Mouse (Mus musculus) heart, embryonic 11.5 days (tissue): ENCODE results near the gene Alox12. TPM values are rescaled to one million over a fixed set of nuclear protein-coding genes. Genes with fewer than 3 reads are reported as not detected.

Experiments
- ATAC-seq: fragments of 200-750 bp; cut with Nextera tagmentation; replicated peaks from 2 replicates; pipeline ENCODE4 v1.8.0; 2017; ENCODE audit warnings: moderate library complexity; ENCODE audit not compliant: insufficient number of reproducible peaks, low FRiP score, low TSS enrichment
- H3K27ac ChIP-seq: fragments of 300-500 bp; sonication (generic); 2 replicates; pipeline ENCODE4 v1.5.1; 2014; ENCODE audit warnings: mild to moderate bottlenecking, low read depth, low read length
- H3K27me3 ChIP-seq: fragments of 300-500 bp; sonication (generic); 2 replicates; pipeline ENCODE4 v1.6.1; 2014; ENCODE audit warnings: mild to moderate bottlenecking, low read length, mixed read lengths; ENCODE audit not compliant: control insufficient read depth, insufficient read depth
- H3K36me3 ChIP-seq: fragments of 300-500 bp; sonication (generic); 2 replicates; pipeline ENCODE4 v1.6.1; 2014; ENCODE audit warnings: mild to moderate bottlenecking, low read length, moderate library complexity, mixed read lengths; ENCODE audit not compliant: control insufficient read depth, insufficient read depth
- H3K4me1 ChIP-seq: fragments of 300-500 bp; sonication (generic); 2 replicates; pipeline ENCODE4 v1.6.1; 2014; ENCODE audit warnings: low read length; ENCODE audit not compliant: control insufficient read depth, insufficient read depth
- H3K4me2 ChIP-seq: fragments of 300-500 bp; sonication (generic); 2 replicates; pipeline ENCODE4 v1.6.1; 2014; ENCODE audit warnings: mild to moderate bottlenecking, moderate library complexity
- H3K4me3 ChIP-seq: fragments of 300-500 bp; sonication (generic); 2 replicates; pipeline ENCODE4 v1.5.1; 2014; ENCODE audit warnings: low read depth, low read length
- H3K9ac ChIP-seq: fragments of 300-500 bp; sonication (generic); 2 replicates; pipeline ENCODE4 v1.6.1; 2014; ENCODE audit warnings: mild to moderate bottlenecking, low read depth, low read length, moderate library complexity
- H3K9me3 ChIP-seq: fragments of 300-500 bp; sonication (generic); replicated peaks from 2 replicates; pipeline ENCODE4 v1.6.1; 2016; ENCODE audit warnings: low read length; ENCODE audit not compliant: control insufficient read depth
- WGBS: fragments of 180-500 bp; shearing (Covaris S2); extraction: QIAGEN DNeasy Blood & Tissue Kit; methylation state at CpG from one replicate; pipeline ENCODE4 v1.1.7; 2014; ENCODE audit not compliant: insufficient replicate concordance; 5-methylcytosine and 5-hydroxymethylcytosine counted together
- polyA plus RNA-seq: library from polyadenylated mRNA; unstranded; fragments of >200 nt; fragmentation: Nextera tagmentation; extraction: Ambion mirVana; gene quantifications from 2 replicates; pipeline ENCODE4 v1.2.1, GENCODE M21; 2014

Alox12 gene
- polyA plus RNA-seq, 1 experiment from 2014 or later, result 5.8 TPM

GRCm38 (mm10) chr11:70254337-70254736 is 816 bp downstream of the Alox12 start:
- no peaks in the 10 kb centered on the region for H3K36me3 ChIP-seq

GRCm38 (mm10) chr11:70251853-70252252 is 3.3 kb downstream of the Alox12 start:
- no peak overlapping the region for H3K4me3 ChIP-seq
- H3K27ac ChIP-seq, result no peak overlapping the region
- peaks cover 37% of the 10 kb centered on the region for H3K27me3 ChIP-seq
- H3K4me2 ChIP-seq, result no peak overlapping the region
- no peak for ATAC-seq
- H3K36me3 ChIP-seq, result no peaks in the 10 kb centered on the region
- no peak overlapping the region for H3K9ac ChIP-seq
- no peaks in the 10 kb centered on the region for H3K9me3 ChIP-seq
- 66% methylated on average over 8 of the region's 8 CpGs for WGBS
- no peaks in the 10 kb centered on the region for H3K4me1 ChIP-seq

More at GRCm38 (mm10) chr11:70254337-70254736, 816 bp downstream of the Alox12 start:
- no peak overlapping the region for H3K27ac ChIP-seq
- peak overlapping the region; percentile 33 for H3K4me3 ChIP-seq
- H3K27me3 ChIP-seq, result peaks cover 37% of the 10 kb centered on the region
- ATAC-seq, result no peak
- WGBS, result 6% methylated on average over 18 of the region's 18 CpGs
- peak overlapping the region; percentile 62 for H3K4me2 ChIP-seq
- H3K4me1 ChIP-seq, result no peaks in the 10 kb centered on the region
- no peak overlapping the region for H3K9ac ChIP-seq
- no peaks in the 10 kb centered on the region for H3K9me3 ChIP-seq

GRCm38 (mm10) chr11:70250150-70250549 is 5.0 kb downstream of the Alox12 start:
- Histone ChIP-seq H3K27me3 (peaks cover 40% of the 10 kb centered on the region), H3K9ac (no peak overlapping the region)

GRCm38 (mm10) chr11:70247136-70247845 is 7.9 kb downstream of the Alox12 start:
- Histone ChIP-seq H3K4me3 (no peak overlapping the region), H3K36me3 (no peaks in the 10 kb centered on the region), H3K27ac (no peak overlapping the region), H3K4me2 (no peak overlapping the region), H3K27me3 (peaks cover 16% of the 10 kb centered on the region; the same call in 1 of the 2 replicates), H3K9ac (no peak overlapping the region), H3K9me3 (no peaks in the 10 kb centered on the region), H3K4me1 (no peaks in the 10 kb centered on the region)
- no peak for ATAC-seq
- 47% methylated on average over 9 of the region's 9 CpGs for WGBS

More at GRCm38 (mm10) chr11:70250150-70250549, 5.0 kb downstream of the Alox12 start:
- Histone ChIP-seq H3K4me3 (no peak overlapping the region), H3K4me1 (no peaks in the 10 kb centered on the region), H3K9me3 (no peaks in the 10 kb centered on the region), H3K36me3 (no peaks in the 10 kb centered on the region), H3K4me2 (no peak overlapping the region), H3K27ac (no peak overlapping the region)
- no peak for ATAC-seq
- WGBS, result 57% methylated on average over 11 of the region's 11 CpGs

- no peak overlapping the region for H3K4me3 ChIP-seq
- no peak overlapping the region for H3K27ac ChIP-seq
- no peaks in the 10 kb centered on the region for H3K36me3 ChIP-seq
- H3K9me3 ChIP-seq, result no peaks in the 10 kb centered on the region
- 66% methylated on average over 11 of the region's 11 CpGs for WGBS
- no peak overlapping the region for H3K4me2 ChIP-seq
- H3K9ac ChIP-seq, result no peak overlapping the region
- ATAC-seq, result no peak
- H3K4me1 ChIP-seq, result peaks cover 15% of the 10 kb centered on the region; the same call in 1 of the 2 replicates
- peaks cover 10% of the 10 kb centered on the region; the same call in 1 of the 2 replicates for H3K27me3 ChIP-seq
Measured at GRCm38 (mm10) chr11:70242591-70242990, 12.6 kb downstream of the Alox12 start.

- no peaks in the 10 kb centered on the region for H3K9me3 ChIP-seq
- peak within 1 kb of the TSS; percentile 77 for H3K4me3 ChIP-seq
- H3K27ac ChIP-seq, result peak within 1 kb of the TSS; percentile 96
- peak within 1 kb of the TSS; percentile 93 for H3K9ac ChIP-seq
- H3K27me3 ChIP-seq, result 0 out of 2 replicates have a peak, but pooled peaks cover 4% of the 10 kb centered on the region
- under 1% methylated on average over 33 of the region's 35 CpGs for WGBS
- 0 out of 2 replicates have a peak, but pooled peaks cover 2% of the 10 kb centered on the region for H3K36me3 ChIP-seq
- H3K4me2 ChIP-seq, result peak within 1 kb of the TSS; percentile 94
- 0 out of 2 replicates have a peak, but pooled peaks have one; percentile 32 for ATAC-seq
- H3K4me1 ChIP-seq, result peaks cover 27% of the 10 kb centered on the region
Measured at GRCm38 (mm10) chr11:70239541-70240279, 15.4 kb downstream of the Alox12 start, which contains the start of the genes Gm21988 and Rnasek. Gene Gm21988, minus strand, starts transcription at chr11:70239830. Gene Rnasek, minus strand, starts transcription at chr11:70239842.

GRCm38 (mm10) chr11:70238591-70239440 is 16.3 kb downstream of the Alox12 start:
- H3K4me3 ChIP-seq, result peak overlapping the region; percentile 77
- 0 out of 2 replicates have a peak, but pooled peaks cover 2% of the 10 kb centered on the region for H3K36me3 ChIP-seq
- peak overlapping the region; percentile 94 for H3K4me2 ChIP-seq
- H3K9me3 ChIP-seq, result no peaks in the 10 kb centered on the region
- peaks cover 27% of the 10 kb centered on the region for H3K4me1 ChIP-seq
- no peak for ATAC-seq
- 11% methylated on average over 23 of the region's 23 CpGs for WGBS
- H3K27ac ChIP-seq, result peak overlapping the region; percentile 96
- peak overlapping the region; percentile 93 for H3K9ac ChIP-seq
- H3K27me3 ChIP-seq, result no peaks in the 10 kb centered on the region
